In the genomic region with DNA sequence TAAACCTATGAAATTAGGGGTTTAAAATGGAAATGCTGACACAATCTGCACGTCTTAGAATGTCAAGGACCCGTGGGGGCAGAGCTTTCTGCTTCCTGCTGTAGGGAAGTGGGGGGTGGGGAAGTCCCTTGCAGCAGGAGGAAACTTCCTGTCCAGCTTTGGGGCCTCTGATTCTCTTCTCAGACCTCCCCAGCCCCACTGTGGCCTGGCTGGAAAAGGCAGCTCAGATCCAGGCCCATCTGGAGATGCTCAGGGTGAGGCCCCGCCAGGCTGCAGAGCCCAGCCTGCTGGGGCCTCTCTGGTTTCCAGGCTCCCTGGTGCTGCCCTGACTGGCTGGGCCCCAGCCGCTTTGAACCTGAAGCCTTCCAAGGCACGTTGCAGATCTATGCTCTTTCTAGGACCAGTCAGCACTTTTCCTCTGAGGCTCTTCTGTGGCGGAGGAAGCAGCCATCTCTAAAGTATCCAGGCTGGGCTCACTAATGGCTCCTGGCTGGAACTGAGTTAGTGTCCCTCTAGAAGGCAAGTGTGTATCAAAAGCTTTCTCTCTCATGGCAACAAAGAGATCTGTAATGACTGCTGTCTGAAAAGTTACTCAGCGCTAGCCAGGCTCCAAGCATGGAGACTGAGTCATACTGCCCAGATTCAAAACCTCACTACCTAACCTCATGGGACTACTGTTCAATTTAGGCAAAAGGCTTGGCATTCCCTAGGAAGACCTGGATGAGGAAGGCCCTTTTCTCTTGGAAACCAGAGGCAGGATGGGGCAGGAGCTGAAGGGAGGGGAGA, we compare ENCODE assay signal across 11 mouse cellular contexts. TPM values are rescaled to one million over a fixed set of nuclear protein-coding genes. Genes with fewer than 3 reads are reported as not detected.
DNase-seq lines count a peak whose midpoint lies in the region; ATAC-seq lines count a peak whose summit lies in the region.
"Had no signal": no experiment of that assay in that cellular context is flagged by ENCODE, and none has a peak within 500 bp of the region (broad histone marks: within the 10 kb centered on the region; RNA-seq: fewer than 3 reads in every experiment).

No protein-coding gene starts in this region.

- 0 out of 2 replicates have a peak overlapping the region, but pooled peaks have one; percentile 19 for H3K9ac ChIP-seq in lung, embryonic 16.5 days (ENCODE audit: low read length)
- H3K9ac ChIP-seq: liver, embryonic 15.5 days had no signal

- no peak overlapping the region for H3K4me3 ChIP-seq in lung, embryonic 16.5 days (ENCODE audit: low read length)
- H3K4me3 ChIP-seq: liver, embryonic 15.5 days had no signal

- H3K36me3 ChIP-seq in lung, embryonic 16.5 days (ENCODE audit: control insufficient read depth, insufficient read depth, low read length) = no peaks in the 10 kb centered on the region
- H3K36me3 ChIP-seq: liver, embryonic 15.5 days had no signal

- DNase-seq in adrenal gland, adult (ENCODE audit: inconsistent age in 2 of 2, low spot score in 1 of 2) = peak; percentile 6 to 50
- DNase-seq in adrenal gland, adult 8-10 months = no peak
- DNase-seq in lung, postnatal 25 days (ENCODE audit: low spot score) = no peak
- DNase-seq in heart, postnatal 4 days = peak; percentile 38
- DNase-seq in testis, postnatal 10 days (ENCODE audit: low spot score) = peak; percentile 43
- DNase-seq in frontal cortex, adult 2 months (ENCODE audit: extremely low spot score in 1 of 2, low spot score in 1 of 2) = no peak
- DNase-seq: right cerebral cortex, adult 18-20 months had no signal

- peak overlapping the region; percentile 54 for H3K27ac ChIP-seq in lung, embryonic 16.5 days (ENCODE audit: low read length)
- H3K27ac ChIP-seq: liver, embryonic 15.5 days had no signal

- H3K27me3 ChIP-seq in lung, embryonic 16.5 days (ENCODE audit: control insufficient read depth, insufficient read depth, low read depth, low read length) = no peaks in the 10 kb centered on the region

- 32% methylated on average over 7 of the region's 7 CpGs for WGBS in lung, embryonic 16.5 days

- H3K9me3 ChIP-seq in lung, embryonic 16.5 days (ENCODE audit: control insufficient read depth, low read length) = no peaks in the 10 kb centered on the region
- H3K9me3 ChIP-seq: liver, embryonic 15.5 days had no signal

- peaks cover 5% of the 10 kb centered on the region for H3K4me1 ChIP-seq in lung, embryonic 16.5 days (replicated peaks; ENCODE audit: control insufficient read depth, insufficient read depth, low read length)
- H3K4me1 ChIP-seq: liver, embryonic 15.5 days had no signal

- ATAC-seq in lung, embryonic 16.5 days (ENCODE audit: low read depth) = peak; percentile 49; the same call in 1 of the 2 replicates
- no peak for ATAC-seq in CD4-positive, CD25-positive, alpha-beta regulatory T cell, adult 4 months

- no peak overlapping the region for H3K4me2 ChIP-seq in lung, embryonic 16.5 days (ENCODE audit: low read depth, low read length)
- H3K4me2 ChIP-seq: liver, embryonic 15.5 days had no signal

RNA-seq across cellular contexts. Expression of gene Tbx4, which starts 55.8 kb away (rescaled TPM):
- total RNA-seq in adrenal gland, adult 8-10 months (2022) = under 1 TPM in 2 of 4 experiments, not detected in 2; 0.10 to 0.15 TPM
- 61.4 and 70.5 TPM in 2 replicates for polyA plus RNA-seq in lung, embryonic 16.5 days (2015; fragmentation: Nextera tagmentation; extraction: Ambion mirVana)
- under 1 TPM in 1 of 2 experiments, not detected in 1; 0.09 TPM for total RNA-seq in heart, postnatal 4 days (2021)
- polyA plus RNA-seq in frontal cortex, adult 2 months (2012; rRNA removed) = 0.30 and 0.48 TPM in 2 replicates
- not detected for polyA plus RNA-seq in CD4-positive, CD25-positive, alpha-beta regulatory T cell, adult 4 months (2017; shearing (Covaris generic))
- total RNA-seq: granulocyte monocyte progenitor cell, adult 5-6 weeks had no signal
- polyA plus RNA-seq: liver, embryonic 15.5 days had no signal

Comparison
In these comparisons a context has a peak if more than half of its experiments do, and no peak if none do; other contexts are left out.
1. DNase-seq: peak in adrenal gland, adult (2 of 2), heart, postnatal 4 days (single experiment) and testis, postnatal 10 days (single experiment); none in adrenal gland, adult 8-10 months (single experiment), lung, postnatal 25 days (single experiment) and frontal cortex, adult 2 months (0 of 2).
2. RNA of gene Tbx4, which starts 55.8 kb away (polyA plus RNA-seq): 61.4 to 70.5 TPM in lung, embryonic 16.5 days; 0.30 to 0.48 TPM in frontal cortex, adult 2 months and not detected in CD4-positive, CD25-positive, alpha-beta regulatory T cell, adult 4 months; every median in the first group is over 10 times any median in the second.